In the genomic region with DNA sequence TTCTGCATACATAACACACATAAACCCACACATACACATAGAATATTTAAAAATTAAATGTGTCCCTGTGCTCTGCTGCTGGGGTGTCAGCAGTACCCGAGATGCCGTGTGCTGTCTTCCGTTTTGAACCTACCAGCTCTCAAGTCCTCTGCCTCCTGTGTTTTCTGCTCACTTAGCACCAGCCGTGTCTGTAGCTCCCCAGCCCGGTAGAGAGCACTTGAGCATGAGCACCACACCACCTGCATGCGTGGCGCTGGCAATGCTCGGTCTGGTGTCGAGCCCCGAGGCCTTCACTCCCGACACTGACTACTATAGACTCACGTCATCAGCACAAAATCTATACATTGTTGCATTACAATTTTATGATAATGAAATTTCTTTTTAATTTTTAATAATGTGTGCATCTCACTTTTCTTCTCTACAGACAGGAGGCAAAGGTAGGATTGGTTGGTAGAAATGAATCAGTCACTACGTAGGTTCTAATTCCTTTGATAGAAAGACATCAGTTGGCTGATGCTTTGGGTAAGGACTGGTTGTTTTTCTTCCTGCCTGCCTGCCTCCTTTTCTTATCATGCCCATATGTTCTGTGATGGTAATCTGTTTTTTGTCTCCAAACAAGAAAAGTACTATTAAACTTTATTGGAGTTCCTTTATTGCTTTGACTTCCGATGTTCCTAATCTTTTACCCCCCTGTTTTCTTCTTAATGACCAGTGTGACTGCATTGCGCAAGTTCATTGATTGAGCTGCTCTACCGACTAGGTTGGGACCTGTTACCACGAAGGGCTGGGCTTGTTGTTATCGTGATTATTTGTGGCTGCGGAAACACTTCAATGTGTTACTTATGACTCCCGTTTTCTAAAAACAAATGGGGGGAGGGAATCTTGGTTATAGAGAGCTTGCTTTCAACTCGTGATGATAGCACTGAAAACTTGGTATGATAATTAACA, we compare ENCODE assay signal across 12 mouse cellular contexts.
"Had no signal": no experiment of that assay in that cellular context is flagged by ENCODE, and none has a peak within 500 bp of the region (broad histone marks: within the 10 kb centered on the region; RNA-seq: fewer than 3 reads in every experiment).

No protein-coding gene starts in this region.

- H3K27ac ChIP-seq: limb, embryonic 13.5 days; liver, embryonic 13.5 days; neural tube, embryonic 13.5 days had no signal

- H3K36me3 ChIP-seq: limb, embryonic 13.5 days; liver, embryonic 13.5 days; neural tube, embryonic 13.5 days had no signal

- DNase-seq: kidney, adult 18-20 months; kidney, postnatal 10 days; kidney, postnatal 4 days; liver, embryonic 13.5 days; lung, adult 18-20 months; lung, postnatal 36 days; right cerebral cortex, postnatal 14 days; thymus, postnatal 36 days had no signal

- H3K27me3 ChIP-seq: limb, embryonic 13.5 days; liver, embryonic 13.5 days; neural tube, embryonic 13.5 days had no signal

- ATAC-seq: midbrain, embryonic 16.5 days had no signal

- H3K4me3 ChIP-seq: limb, embryonic 13.5 days; liver, embryonic 13.5 days; neural tube, embryonic 13.5 days had no signal

- H3K9ac ChIP-seq: limb, embryonic 13.5 days; liver, embryonic 13.5 days; neural tube, embryonic 13.5 days had no signal

- H3K9me3 ChIP-seq: limb, embryonic 13.5 days; liver, embryonic 13.5 days; neural tube, embryonic 13.5 days had no signal

- H3K4me1 ChIP-seq: neural tube, embryonic 13.5 days had no signal

- H3K4me2 ChIP-seq: limb, embryonic 13.5 days; liver, embryonic 13.5 days; midbrain, embryonic 11.5 days; neural tube, embryonic 13.5 days had no signal
